Mouse (Mus musculus) E14TG2a.4 (cell line): ENCODE results near the gene Gm21783.
"Not testable (repeated sequence)": the region's sequence is repeated elsewhere in the genome, so short reads cannot be mapped to it uniquely, and the experiment has no call there.

Experiments
- H3K27me3 ChIP-seq: 2 replicates; pipeline ENCODE4 v1.6.1; 2014; ENCODE audit warnings: low read length, control low read depth; ENCODE audit not compliant: insufficient read depth
- H3K36me3 ChIP-seq: 2 replicates; pipeline ENCODE4 v1.6.1; 2014; ENCODE audit warnings: low read length, control low read depth; ENCODE audit not compliant: insufficient read depth
- H3K4me1 ChIP-seq: replicated peaks from 2 replicates; pipeline ENCODE4 v1.6.1; 2014; ENCODE audit warnings: low read depth, low read length, control low read depth
- H3K4me3 ChIP-seq: replicated peaks from 2 replicates; pipeline ENCODE4 v1.5.1; 2014; ENCODE audit warnings: mild to moderate bottlenecking, low read length
- H3K9me3 ChIP-seq: 2 replicates; pipeline ENCODE4 v1.6.1; 2014; ENCODE audit warnings: low read length, control low read depth

Gene Gm21783

GRCm38 (mm10) chrY:44981163-44981562 is at the start of gene Gm21783:
Gene Gm21783, minus strand, starts transcription at chrY:44981263.
- H3K9me3 ChIP-seq, H3K4me3 ChIP-seq, H3K4me1 ChIP-seq, H3K27me3 ChIP-seq, H3K36me3 ChIP-seq: not testable (repeated sequence)
